Mouse (Mus musculus): ENCODE measurements around the gene Mgst3.
A peak's percentile ranks its signal among the peaks of the same experiment; 100 is the strongest.

Gene Mgst3

DNA sequence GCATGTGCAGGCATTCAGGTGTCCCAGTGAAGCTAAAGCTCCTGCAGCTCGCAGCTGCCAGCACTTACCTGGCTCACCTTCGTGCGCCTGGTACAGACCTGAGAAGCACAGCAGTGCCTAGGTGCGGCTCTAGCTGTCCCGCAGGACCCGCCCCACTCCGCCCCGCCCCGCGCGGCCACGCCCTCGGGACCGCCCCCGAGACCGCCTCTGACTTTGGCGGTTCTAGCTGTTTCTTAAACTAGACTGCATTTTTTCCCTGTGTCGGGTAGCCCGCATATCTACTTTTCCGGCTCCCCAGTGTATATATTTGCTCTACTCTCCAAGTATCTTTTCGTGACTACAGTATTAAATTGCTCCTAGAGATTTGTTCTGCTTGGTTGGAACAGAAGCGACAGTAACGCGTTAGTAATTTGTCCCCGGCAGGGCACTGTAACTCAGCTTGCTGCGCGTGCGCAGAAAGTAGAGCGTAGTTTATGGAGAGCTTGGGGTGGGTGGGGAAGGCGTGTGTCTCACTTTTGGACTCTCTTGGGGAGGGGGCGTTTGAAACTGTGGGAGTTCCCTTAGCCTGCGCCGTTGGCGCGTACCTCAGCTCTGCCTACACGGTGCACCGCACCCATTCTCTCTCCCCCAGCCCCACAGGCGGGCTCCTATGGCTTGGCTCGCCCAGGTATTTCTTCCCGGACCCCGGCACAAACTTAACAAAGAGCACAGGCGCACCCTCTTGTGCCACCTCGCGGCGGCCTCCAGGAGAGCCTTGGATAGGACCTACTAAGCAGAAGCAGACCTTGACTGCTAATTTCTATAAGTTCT lies at the start of gene Mgst3:
TSS of gene Mgst3 (minus strand) at position 159 of the 810 bp plus-strand sequence.
- peak; percentile 97 for DNase-seq

DNA sequence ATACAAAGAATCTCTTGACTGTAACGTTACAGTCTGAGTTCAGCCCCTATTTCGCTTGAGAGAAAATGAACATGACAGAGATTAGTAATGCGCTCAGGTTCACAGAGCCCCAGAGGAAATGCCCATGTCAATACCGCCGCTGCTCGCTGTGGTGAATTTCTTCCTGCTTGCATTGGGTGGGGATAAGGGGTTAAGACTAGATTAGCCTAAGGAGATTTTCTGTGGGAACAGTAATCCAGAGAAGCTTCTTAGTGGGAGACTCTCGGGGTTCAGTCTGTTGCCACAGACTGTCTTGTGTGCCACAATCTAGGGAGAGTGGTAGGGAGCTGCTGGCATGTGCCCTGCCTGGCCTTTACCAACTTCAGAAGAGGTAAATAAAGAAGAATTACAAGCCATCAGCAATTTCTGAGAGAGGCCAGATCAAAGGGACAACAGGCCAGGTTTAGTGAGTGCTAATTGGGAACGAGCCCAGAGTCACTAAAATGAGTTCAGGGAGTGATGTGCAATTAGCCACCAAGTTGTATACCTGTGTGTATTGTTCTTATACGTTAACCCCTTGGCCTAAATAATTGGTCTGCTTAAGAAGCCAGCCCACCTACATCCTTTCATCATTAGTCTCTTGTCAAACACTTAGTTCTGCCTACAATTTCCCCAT lies 44.7 kb upstream of the Mgst3 start:
- DNase-seq = no peak

DNA sequence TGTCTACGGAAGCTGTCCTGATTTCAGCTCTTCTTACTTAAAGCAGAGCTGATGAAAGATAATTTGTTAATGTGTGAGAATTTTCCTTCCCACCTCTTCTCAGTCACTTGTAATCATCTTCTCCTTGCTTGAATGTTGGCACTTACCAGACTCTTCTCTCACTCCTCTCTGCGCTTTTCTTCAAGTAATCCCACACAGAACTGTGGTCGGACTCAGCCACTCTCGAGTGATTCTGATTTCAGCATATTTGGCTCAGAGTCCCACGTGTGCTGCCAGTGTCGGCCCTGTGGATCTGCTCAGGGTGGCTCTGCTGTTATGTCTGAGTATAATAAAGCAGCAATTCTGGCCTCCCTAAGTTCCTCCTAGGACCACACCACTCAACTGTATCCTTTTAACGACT lies 43.5 kb upstream of the Mgst3 start:
- DNase-seq = no peak

DNA sequence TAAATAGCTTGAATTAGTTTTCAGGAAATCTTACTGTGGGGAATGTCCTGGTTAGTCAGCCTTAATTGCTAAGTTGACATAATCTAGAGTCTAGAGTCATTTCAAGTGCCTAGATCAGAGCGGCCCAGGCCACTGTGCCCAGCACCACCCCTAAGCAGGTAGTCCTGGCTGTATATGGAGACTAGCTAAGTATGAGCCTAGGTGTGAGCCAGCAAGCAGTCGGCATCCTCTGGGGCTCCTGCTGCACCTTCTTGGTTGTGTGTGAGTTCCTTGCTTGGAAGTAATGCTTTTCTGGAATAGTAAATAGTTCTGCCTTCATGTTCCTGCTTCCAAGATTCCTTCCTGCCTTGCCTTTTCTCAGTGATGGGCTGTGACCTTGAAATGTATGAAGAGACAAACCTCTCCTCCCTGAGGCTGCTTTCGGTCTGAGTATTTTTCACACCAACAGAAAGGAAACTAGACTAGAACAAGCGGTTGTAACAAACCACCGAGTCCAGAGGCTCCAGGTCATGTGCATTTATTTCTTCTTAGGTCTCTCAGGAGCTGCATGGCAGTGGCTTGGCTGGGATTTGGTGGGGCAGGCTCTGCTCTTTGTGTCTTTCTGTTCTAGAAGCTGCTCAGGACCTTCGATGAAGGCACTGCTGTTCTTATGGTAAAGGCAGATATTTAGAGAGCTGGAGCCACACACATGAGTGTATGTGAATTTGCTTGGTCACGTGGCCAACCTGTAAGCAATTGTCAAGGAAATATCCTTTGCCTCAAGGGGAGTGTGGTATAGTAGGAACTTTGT lies 42.7 kb upstream of the Mgst3 start:
- DNase-seq = no peak

DNA sequence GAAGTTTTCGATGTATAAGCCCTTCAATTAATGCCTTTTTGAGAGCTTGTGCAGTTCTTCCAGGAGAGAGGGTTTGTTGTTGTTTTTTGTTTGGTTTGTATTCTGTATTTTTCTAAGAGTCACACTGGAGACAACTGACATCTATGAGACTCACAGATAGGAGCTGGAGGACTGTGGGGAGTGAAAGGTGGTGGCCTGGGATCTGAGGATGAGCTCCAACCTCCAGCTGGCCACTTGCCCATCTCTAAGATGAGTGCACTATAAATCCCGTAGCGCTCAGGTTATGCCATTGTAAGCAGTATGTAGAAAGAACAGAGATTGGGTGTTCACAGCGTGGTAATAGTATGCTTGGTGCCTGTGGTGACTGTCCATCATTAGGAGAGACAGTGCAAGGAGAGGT lies 41.3 kb upstream of the Mgst3 start:
- DNase-seq = no peak

DNA sequence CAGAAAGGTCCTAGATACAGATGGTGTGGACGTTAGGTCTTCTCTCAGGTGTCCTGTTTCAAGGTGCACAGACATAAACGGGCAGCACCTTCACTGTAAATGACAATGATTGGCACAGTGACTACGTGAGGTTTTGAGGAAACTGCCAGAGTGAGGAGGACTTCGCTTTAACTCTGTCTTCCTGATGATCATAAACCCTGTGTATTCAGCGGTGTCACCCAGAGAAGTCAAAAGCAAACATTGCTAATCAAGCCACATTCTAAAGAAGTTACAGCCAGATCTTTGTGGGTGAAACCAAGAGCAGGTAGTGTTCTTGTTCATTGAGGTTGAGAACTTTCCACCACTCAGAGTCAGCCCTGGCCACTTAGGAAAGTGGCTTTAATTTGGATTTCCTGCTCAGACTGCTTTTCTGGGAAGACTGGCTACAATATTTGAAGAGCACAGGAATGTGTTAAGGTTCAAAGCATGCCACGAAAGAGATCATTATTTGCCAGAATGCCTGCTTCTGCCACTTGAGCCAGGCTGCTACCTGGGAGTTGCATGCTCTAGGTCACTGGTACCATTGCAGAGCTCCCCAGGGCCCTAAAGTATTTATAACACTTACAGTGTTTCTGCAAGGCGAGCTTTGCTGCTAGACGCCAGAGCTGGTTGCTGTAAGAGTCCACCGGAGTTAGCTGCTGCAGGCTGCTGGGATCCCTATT lies 37.5 kb upstream of the Mgst3 start:
- DNase-seq = no peak

DNA sequence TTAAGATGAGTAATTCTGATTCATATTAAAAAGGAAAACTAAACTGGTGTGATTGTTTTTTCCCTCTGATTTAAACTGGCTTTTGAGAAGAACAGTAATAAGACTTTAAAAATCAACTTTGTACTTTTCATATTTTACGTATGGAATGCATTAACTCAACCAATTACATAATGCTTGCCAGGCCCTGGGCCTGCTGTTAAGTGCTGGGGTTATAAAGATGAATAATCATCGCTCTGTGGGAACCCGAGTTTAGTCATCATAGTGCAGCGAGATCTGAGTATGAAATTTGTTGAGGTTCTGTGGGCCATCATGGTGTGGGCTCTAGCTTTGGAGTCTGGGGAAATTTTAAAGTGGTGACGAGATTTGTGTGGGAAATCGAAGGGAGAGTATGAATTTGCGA lies 33.0 kb upstream of the Mgst3 start:
- no peak for DNase-seq

DNA sequence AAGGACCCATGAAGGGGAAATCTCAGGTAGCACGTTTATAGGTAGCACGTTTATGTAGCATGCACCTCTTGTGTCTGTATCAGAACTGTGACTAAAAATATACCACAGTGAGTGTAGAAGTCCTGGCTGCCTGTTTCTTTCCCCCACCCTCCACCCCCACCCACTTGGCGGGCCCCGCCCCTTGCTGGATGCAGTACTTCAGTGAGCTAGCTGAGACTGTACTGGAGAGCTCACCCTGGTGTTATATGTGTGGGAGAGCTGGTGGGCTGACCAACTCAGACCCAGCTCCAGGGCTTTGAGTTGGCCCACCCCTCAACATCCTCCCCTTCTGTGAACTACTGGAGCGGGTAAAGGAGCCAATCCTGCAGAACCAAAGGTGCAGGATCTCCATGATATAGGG lies 31.9 kb upstream of the Mgst3 start:
- no peak for DNase-seq

DNA sequence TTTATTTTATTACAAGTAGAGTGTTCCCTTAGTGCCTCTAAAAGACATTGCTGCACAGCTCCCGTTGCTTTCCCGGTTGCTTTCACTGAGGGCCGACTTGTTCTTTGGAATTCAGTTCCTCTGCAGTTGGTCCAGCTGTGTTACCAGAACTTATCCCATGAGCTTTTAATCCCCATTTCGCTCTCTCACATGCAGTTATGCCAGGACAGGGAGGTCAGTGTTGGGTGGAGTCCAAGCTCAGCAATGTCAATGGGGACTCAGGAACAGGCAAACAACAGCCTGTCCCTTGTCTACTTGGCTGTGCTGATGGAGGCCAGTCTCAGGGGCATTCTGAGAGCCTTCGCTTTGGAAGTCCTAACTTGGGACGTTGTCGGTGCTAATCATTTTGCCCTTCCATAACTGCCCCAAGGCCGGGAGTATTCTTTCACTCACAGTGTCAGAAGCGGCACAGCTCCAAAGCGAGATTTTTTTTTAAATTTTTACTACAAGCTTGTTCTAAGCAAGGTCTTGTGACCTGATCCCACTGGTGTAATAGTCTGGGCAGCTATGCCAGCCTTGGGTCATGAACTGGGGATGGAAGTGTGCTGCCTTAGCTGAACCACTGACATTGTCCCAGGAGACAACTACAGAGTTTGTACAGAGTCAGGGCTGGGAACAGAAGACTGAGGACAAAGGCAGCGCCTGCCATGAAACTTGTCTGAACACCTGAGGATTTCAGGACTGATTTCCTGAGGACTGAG lies 29.0 kb upstream of the Mgst3 start:
- peak; percentile 9 to 59 for DNase-seq

DNA sequence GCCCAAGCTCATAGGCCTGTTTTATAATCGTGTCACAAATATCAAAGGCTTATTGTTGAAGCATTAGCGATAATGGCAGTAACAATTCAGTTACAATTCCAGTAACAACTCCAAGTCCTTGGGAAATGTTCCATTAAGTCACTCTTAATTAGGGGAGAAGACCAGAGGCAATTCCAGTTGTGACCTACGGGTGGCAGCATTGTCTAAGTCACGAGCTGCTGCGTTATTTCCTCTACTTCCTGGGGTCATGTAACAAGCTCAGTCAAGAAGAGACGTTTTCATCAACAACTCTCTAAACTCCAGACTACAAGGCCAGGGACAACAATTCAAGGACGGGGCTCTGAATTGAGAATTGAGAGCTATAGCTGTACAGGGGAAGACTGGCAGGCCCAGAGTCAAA lies 21.2 kb upstream of the Mgst3 start:
- peak; percentile 68 to 84 for DNase-seq

DNA sequence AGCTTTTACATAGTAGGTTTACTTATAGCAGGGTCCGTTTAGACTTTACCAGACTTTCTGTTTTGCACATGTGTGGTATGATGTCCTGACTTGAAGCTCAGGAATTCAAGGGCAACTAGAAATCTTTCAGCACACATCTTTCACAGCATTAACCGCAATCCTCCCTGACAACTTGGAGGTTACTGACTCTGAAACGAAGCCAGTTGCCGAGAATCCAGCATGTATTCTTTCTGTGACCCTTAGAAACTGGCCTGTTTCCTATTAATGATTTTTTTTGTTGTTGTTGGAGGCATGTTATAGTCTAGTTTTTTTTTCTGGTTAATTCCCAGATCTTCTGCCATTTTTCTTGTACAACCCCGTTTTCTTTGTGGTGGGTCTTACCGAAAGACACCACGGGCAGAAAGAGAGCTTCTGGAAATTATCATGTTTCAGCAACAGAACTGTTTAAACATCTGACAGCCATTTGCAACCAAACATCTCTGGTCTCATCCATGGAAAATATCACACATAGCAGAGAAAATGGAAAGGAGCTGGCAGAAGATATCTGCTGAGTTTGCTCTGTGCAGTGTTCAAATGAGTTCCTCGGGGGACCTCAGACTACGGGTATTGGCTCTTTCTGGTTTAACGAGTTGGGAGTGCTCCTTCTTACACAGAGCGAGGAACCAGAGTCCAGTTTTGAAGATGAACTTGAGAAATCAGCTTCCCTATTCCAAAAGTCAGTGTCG lies 18.5 kb upstream of the Mgst3 start:
- DNase-seq = no peak

DNA sequence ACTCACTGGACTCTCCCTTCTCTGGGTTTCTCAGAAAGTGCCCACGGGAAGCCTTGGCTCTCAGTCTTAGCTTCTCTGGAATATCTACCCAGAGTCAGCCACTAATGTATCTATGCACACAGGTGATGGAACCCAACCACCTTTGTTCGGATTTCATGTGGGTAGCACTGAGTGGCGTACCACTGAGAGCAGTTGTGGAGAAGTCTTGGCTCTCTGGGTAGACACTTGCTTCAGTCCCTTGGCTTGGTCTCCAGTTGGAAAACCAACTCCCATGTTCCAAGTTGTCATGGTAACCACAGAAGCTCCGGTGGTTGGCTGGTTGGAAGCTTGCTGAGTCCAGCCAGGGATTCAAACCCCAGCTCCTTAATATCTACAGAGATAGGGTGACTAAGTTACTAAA lies 16.0 kb upstream of the Mgst3 start:
- no peak for DNase-seq

DNA sequence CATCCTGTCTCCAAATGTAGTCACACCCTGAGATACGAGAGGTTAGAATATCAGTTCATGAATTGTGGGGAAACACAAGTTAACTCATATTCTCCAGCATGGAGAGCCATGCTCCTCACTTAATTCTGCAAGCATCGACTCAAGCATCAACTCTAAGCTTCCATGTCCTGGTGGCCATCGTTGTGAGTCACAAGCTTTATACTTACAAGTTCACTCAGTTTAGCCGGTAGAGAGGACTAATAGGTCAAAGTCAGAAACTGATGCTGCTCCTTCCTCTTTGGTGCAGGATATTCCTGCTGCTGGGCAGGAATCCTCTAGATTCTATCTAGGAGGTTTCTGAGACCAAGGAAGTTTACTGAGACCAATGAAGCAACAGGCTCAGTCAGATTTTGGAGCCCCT lies 11.6 kb upstream of the Mgst3 start:
- DNase-seq = no peak

DNA sequence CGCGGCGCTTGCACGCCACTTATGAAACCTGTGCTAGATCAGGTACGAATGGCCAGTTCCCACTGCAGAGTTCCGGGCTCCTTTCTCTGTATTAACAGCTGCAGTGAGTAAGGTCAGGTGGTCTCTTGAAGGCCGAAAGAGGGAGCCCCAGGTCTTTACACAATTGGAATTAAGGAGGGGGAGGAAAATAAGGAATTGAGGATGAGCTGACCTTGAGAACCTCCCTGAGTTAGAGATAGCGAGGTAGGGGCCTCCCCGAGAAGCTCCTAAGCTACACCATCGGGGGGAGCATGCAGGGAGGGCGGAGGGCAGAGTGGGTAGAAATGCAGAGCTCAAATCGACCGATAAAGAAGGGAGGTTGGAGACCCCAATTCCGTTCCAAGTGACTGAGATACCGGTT lies 360 bp downstream of the Mgst3 start:
- DNase-seq = no peak

DNA sequence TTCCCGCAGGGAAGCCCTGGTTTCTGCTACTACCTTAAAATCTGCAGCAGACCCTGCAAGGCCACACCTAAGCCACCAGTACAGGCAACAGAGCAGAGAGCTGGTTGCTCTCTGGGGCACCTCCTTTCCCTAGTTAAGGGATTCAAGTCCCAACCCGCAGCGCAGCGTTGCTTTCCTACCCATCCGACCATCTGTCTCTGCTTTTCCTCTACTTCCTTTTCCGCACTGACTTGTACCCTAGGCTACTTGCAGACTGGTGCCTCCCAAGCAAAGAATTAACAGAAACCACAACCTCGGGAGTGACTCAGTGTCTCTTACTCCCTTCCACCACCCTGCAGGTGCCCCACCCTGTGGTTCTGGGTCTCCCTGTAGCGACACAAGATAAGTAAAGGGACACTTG lies 954 bp downstream of the Mgst3 start:
- DNase-seq = peak in 1 of 2 experiments; percentile 45

DNA sequence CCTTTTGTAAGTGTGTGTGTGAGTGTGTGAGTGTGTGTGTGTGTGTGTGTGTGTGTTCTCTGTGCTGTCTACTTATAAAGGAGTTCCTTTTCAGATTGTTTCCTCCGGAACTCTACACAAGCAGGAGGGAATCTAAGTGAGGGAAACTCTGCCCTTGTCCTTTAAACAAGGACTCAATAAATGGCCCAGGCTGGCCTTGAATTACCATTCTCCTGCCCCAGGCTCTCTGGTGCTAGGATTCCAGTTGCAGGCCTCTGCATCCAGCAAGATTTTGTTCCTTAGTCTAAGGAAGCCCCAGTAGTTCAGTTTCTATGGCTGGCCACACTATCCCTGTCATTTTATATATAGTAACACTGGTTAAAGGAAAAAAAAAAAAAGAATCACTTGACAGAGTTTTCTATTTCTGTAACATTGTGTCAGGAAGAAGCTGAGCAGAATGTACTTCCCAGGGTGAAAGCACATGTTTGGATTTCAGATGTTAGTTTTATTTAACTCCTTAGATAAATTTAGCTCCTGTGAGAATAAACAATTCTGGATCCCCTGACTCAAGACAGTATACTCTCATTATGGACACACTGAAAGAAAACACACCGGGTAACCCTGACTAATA lies 1.5 kb downstream of the Mgst3 start:
- DNase-seq = no peak

DNA sequence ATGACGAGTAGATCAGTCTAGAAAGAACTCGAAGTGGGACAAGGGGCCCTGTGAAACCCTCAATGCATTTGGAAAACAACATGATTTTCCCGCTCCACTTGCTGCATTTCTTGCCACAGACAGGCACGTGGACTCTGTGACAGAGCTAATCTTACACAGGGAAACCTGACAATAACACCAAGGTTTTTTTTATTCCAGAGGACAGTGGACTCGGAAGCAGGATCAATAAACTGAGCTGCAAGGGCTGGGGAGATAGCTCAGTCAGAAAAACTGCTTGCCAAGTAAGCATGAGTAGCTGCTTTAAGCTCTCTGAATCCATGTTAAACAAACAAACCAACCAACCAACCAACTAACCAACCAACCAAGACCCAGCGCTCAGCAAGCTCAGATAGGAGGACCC lies 2.4 kb downstream of the Mgst3 start:
- no peak for DNase-seq

DNA sequence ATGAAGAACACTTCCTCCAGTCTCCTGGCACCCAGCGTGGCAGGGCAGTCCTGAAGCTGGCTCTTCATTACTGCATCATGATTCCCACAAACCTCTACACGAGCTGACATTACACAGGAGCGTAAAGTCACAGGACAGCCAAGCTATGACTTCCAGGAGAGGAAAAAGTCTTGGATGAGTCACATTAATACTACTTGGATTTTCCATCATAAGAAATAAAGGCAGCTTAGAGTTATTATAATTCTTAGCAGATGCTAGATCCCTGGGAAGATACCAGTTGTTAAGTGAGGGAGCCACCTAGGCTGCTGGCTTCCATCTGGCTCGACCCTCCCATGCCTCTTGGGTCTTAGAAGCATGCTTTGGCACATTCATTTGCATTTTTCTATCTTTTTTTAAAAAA lies 3.3 kb downstream of the Mgst3 start:
- DNase-seq = no peak

DNA sequence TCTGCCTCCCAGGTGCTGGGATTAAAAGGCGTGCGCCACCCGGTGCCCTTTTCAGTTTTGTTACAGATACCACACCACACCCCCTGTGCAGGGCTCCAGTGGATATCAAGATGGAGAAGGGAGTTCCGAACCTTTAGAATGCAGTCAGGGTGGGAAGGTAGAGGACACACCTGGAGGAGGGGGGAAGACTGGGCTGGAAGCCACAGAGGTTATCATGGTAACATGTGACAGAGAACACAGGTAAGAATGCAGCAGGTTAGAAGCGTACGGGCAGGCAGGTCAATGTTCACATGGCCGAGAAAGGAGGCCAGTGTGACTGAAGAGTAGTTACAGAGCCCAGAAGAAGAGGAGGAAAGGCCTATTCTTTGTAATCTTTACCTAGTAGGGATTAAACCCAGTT lies 4.1 kb downstream of the Mgst3 start:
- no peak for DNase-seq

DNA sequence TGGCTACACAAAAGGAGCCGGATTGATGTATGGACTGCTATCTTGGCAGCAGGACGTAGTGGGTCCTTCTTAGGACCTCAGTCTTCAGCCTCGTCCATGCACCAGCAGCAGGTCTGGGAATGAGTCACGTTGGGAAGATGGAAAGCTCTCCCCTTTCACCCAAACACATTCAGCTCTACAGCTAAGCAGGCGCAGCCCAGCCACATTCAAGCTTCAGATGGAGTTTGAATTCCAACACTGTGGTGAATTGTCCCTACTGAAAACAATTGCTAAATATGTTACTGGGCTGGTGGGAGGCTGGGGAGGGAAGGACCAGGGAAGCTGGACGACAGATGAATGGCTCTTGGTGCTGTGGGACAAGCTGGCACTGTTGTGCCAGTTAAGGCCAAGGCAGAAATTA lies 5.1 kb downstream of the Mgst3 start:
- no peak for DNase-seq

DNA sequence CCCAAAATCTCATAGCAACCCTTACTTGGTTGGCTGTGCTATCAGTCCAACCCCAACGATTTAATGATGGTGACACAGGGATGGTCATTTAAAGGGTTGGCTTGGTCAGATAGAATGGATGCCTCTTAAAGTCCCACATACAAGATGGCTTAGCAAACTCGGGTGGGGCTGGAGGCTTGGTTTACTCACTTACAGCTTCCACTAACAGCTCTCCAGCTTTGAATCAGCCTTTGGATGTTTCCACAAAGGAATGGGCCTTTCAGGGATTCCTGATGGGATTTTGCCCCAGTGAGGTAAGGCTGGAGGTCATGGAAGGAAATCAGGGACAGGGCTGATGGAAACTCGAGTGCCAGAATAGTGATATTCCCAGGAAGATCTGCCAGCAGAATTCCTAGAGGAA lies 5.8 kb downstream of the Mgst3 start:
- no peak for DNase-seq
